Mouse (Mus musculus) activated CD4-positive, CD25-positive, alpha-beta regulatory T cell, adult 4 months (primary cell): ENCODE measurements around the gene Gm49396. TPM values are rescaled to one million over a fixed set of nuclear protein-coding genes. Genes with fewer than 3 reads are reported as not detected.

ENCODE experiments used
- ATAC-seq: one replicate; pipeline ENCODE4 v1.8.0; 2017
- polyA plus RNA-seq, 2 experiments: library from polyadenylated mRNA; unstranded; fragments of 100-300 nt; shearing (Covaris generic); gene quantifications; one replicate each; pipeline ENCODE4 v1.2.1; 2017

The Gm49396 gene
- polyA plus RNA-seq, 2 experiments from 2014 or later: 57.9 to 60.0 TPM

DNA sequence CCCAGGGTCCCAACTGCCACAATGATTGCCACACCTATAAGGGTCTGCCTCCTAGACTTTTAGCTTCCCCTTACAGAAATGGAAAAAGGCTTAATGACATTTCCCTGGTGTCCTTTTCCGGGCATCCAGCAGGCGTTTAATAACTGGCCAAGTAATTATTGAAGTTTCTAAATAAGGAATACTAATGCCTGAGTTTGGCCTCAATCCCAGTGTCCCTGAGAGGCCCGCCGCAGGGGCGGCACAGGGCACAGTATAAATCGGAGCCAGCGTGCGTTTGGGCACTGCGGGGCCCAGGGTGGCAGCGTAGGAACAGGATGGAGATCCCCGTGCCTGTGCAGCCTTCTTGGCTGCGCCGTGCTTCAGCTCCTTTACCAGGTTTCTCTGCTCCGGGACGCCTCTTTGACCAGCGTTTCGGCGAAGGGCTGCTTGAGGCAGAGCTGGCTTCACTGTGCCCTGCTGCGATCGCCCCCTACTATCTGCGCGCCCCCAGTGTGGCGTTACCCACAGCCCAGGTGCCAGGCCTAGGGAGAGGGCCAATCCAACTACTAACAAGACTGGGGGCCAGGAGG, 10.0 kb upstream of the Gm49396 start:
- ATAC-seq: no peak

DNA sequence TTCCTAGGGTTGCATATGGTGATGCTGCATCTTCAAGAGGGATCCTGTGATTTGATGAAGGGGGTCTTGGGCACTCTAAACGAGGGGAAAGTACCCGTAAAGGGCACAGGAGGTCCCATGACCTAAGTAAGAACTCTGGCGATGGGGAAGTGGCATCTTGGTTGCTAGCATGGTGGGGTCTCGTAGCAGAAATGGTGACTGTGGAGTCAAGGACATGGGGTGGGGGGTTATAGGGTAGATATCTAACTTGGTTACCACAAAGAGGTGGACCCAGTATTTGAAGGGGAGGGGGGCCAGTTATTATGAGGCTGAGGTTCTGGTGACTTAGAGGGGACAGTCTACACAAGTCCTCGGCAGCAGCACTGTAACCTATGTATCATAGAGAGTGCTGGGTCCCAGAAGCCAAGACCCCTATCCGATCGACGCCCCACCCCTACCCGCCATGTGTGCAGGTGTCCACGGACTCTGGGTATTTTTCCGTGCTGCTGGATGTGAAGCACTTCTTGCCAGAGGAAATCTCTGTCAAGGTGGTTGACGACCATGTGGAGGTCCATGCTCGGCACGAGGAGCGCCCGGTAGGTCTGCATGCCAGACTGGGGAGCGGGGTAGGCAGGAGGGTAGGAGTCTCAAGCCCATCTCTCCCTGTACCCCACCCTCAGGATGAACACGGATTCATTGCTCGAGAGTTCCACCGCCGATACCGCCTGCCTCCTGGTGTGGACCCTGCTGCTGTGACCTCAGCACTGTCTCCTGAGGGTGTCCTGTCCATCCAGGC, 9.1 kb upstream of the Gm49396 start:
- ATAC-seq: no peak

GRCm38 (mm10) chr7:30556894-30557536, 6.1 kb upstream of the Gm49396 start:
- no peak for ATAC-seq

- ATAC-seq: no peak
Measured at GRCm38 (mm10) chr7:30557901-30558514, 5.1 kb upstream of the Gm49396 start.

DNA sequence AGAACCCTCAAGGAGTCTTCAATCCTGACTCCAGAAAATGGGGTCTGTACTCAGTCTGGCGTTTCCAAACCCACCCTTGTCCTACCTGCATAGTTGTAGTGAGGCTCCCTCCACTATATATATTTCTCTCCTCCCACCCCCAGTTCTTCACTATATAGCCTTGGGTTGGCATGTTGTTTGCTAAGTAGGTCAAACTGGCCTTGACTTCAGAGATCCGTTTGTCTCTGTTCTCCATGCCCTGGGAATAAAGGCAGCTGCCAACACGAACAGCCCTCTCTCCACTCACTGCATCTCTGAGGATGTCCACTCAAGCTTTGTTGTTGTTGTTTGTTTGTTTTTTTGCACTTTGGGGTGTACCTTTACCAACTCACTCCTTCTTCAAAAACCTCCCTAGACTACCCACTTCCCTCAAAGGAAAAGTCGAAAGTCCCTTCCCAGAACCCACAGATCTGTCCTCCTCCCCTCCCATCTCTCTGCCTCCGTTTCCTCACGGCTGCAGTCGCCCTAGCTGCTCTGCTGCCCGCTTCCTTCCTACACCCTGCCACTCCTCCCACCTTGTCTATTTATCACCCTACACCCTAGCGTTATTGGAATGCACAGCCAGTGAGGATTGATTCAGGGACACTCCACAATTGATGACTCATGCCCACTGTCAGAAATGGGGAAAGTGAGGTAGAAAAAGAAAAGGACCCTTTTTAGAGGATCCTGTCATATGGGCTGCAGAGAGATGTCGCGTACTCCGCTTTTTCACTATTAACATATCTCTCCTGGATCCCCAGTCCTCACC, 4.3 kb upstream of the Gm49396 start:
- ATAC-seq: no peak

DNA sequence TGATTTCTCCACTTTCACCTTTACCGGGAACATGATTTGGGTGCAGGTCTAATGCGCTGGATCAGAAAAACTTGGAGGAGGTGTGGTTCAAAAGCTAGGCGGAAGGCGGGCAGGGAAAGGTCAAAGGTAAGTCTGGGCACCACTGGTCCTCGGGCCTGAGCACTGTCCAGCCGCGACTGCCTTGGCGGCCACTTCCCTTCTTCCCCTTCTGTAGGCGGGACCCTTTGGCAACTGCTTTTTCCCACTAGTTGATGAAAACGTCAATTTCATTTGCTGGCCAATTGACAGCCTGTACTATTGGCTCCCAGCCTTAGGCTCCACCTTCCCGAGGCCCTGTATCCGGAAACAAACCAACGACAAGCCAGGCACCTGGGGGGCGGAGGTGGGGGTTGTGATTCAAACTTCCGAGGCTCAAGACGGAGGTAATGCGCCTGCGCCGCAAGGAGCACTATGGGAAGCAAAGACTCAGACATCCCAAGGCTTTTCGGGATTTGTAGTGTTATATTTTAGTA, 3.6 kb upstream of the Gm49396 start, which contains the start of gene Lin37:
Gene Lin37, minus strand, starts transcription at position 396 of the 512 bp plus-strand sequence.
- ATAC-seq: peak; percentile 72

DNA sequence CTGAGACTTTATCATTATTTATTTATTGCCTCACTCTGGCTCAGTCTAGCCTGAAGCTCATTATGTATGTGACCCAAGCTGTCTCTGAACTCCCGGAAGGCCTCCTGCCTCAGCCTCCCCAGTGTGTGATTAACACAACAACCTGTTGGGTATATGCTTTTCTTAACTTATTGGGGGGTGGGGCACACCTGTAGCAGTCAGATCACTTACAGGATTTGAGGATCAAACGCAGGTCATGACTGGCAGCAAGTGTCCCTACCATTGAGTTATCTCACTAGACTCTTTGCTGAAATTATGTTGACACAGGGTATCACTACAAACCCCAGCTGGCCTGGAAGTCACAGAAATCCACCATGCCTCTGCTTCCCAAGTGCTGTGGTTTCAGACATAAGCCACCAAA, 2.8 kb upstream of the Gm49396 start:
- ATAC-seq: no peak

GRCm38 (mm10) chr7:30562526-30563116, 523 bp upstream of the Gm49396 start:
- no peak for ATAC-seq

DNA sequence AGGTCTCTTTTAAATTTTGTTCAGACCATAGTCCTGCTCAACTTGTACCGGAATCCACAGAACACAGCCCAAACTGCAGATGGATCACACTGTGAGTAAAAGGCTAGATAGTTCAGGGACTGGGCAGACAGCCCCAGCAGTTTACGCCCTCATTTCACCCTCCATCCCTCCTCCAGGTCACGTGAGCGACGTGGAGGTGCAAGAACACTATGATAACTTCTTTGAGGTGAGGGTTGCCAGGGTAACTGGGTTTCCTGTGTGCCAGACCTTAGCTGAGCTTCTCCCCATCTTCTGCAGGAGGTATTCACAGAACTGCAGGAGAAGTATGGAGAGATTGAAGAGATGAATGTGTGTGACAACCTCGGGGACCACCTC, 749 bp downstream of the Gm49396 start:
- peak; percentile 50 for ATAC-seq

- peak; percentile 56 for ATAC-seq
Measured at GRCm38 (mm10) chr7:30564970-30565571, 1.9 kb downstream of the Gm49396 start, which contains the start of gene Igflr1. Igflr1 (plus strand) TSS chr7:30565427.

DNA sequence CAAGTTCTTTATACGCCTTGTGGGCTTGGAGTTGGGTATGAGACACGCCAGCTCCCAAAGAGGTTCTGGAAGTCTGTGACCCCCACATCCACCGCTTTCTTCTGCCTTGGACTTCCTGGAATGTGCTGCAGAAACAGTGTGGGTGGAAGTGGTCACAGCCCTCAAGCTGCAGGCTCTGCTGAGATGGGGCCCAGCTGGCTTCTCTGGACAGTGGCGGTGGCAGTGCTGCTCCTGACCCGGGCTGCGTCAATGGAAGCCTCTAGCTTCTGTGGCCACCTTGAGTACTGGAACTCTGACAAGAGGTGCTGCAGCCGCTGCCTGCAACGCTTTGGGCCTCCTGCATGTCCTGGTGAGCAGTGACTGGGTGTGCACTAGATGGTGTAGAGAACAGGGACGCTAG, 2.9 kb downstream of the Gm49396 start:
- no peak for ATAC-seq

- ATAC-seq: no peak
Measured at GRCm38 (mm10) chr7:30567555-30567954, 4.4 kb downstream of the Gm49396 start.

DNA sequence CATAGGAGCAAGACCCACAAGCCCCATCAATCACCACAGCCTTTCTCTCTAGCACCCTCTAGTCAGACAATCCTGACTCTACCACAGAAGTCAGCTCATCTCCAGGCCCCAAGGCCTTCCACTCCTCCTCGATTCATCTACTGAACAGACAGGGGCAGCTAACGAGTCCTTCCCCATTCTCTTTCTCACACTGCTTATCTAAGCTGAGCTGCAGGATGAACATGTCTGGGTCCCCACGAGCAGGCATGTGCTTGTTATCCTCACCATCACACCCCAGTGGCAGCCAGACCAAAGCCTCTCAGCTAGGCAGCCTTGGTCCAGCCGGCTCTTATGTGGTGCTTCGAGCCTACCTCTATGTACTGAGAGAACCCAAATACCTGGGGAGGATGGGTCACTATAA, 9.2 kb downstream of the Gm49396 start:
- ATAC-seq: no peak

DNA sequence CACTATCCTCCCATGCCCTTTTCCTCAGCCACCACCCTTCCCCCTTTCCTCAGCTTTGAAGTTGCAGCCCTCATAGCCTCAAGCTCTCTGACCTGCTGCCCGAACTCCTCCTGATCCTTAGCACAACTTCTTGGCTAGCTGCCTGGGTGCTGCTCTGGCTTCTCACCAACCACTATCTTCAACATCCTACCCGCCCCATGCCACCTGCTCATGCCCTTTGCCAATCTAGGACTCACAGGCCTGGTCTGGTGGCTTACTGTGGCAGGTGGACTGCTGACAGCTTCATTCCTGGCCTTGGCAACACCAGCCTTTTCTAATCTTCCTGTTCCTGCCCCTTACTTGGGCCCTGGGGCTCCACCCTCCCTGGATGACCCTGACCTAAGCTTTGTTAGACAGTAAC, 9.8 kb downstream of the Gm49396 start:
- no peak for ATAC-seq

DNA sequence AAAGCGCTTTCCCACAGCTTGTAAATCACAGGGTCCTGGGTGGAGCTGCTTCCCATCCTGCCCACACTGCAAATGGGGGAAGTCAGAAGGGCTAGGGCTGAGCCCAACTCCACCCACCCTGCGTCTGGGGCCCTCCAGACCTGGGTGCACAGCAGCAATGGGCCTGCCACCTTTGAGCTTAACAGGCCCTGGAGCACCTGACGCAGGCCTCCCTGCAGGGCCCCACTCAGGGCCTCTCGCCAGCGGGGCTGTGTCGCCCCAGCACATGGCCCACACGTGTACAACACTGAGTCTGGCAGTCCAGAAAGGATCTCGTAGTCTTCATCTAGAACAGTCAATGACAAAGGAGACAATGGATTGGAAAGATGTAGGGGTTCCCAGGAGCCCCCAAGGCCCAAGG, 16.8 kb downstream of the Gm49396 start:
- no peak for ATAC-seq

GRCm38 (mm10) chr7:30581547-30581946, 18.4 kb downstream of the Gm49396 start:
- no peak for ATAC-seq

DNA sequence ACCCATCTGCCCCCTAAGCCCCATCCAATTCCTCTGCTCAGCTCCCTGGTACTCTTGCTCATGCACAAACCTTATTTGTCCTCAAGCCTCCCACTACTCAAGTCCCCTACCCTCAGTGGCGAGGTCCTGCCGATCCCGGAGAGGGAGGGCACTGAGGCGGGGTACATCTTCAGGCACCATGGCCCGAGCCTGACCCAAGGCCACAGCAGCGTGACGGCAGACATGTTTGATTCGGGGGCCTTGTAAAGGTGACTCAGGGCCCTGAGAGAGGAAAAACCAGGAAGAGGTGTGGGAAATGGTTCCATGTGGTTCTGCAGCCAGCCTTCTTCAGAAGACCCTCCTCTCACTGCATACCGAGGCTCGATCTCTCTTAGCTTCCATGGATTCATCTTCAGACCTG, 21.2 kb downstream of the Gm49396 start:
- ATAC-seq: no peak

- ATAC-seq: no peak
Measured at GRCm38 (mm10) chr7:30585170-30585569, 22.0 kb downstream of the Gm49396 start.

- no peak for ATAC-seq
Measured at GRCm38 (mm10) chr7:30586455-30587020, 23.4 kb downstream of the Gm49396 start.

DNA sequence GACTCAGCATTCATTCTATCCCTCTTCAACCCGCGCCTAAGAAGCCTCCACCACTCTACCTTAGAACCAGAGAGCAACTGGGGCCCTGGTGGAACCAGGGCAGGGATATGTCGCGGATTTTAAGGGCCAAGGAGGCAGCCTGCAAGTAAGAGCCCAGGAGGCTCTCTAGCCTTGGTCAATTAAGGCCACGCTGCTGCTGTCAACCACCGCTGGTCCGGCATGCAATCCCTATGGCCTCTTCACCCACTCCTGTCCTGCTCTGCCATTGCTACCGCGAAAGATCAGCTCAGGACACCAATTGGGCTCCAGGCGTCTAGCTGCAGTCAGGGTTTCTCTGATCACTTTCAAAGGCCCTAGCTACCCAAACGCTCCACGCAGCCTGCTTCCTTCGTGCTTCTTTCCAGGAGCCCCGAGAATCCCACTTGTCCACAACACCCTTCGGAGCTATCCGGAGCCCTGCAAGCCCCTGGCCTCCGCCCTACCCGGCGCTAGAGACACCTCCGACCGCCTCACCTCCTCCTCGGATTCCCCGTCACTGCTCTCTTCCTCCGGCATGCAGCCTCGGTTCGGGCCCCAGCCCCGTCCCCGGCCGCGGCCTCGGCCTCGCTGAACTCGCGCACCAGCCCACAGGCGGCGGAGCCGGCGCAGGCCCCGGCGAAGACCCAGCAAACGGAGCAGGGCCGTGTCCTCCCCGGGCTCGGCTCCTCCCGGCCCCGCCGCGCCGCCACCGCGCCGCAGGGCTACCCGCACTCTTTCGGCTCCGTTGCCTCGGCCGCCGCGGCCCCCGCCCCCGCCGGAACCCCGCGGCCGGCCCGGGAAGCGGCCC, 24.9 kb downstream of the Gm49396 start:
- ATAC-seq: no peak
